Mouse (Mus musculus) cortical plate, adult 2 months (tissue): ENCODE data around the gene Rtn4ip1. TPM values are rescaled to one million over a fixed set of nuclear protein-coding genes. Genes with fewer than 3 reads are reported as not detected.

ENCODE experiments used
- H3K27ac ChIP-seq: fragments of 200-500 bp; 2 replicates; pipeline ENCODE4 v1.5.1; 2012; ENCODE audit warnings: low read length, control low read depth, inconsistent platforms; ENCODE audit not compliant: insufficient read depth
- H3K4me1 ChIP-seq: fragments of 200-500 bp; 2 replicates; pipeline ENCODE4 v1.6.1; 2011; ENCODE audit warnings: low read length; ENCODE audit not compliant: control insufficient read depth, insufficient read depth
- H3K4me3 ChIP-seq: fragments of 200-500 bp; 2 replicates; pipeline ENCODE4 v1.5.1; 2011; ENCODE audit warnings: mild to moderate bottlenecking, low read length, control low read depth; ENCODE audit not compliant: insufficient read depth
- CTCF ChIP-seq: fragments of 200-500 bp; IDR thresholded peaks from 2 replicates; pipeline ENCODE4 v1.5.1; 2011; ENCODE audit warnings: mild to moderate bottlenecking, control low read depth, low read length; ENCODE audit not compliant: insufficient read depth; ENCODE audit errors: extremely low read depth
- POLR2A ChIP-seq: fragments of 200-500 bp; IDR thresholded peaks from 2 replicates; pipeline ENCODE4 v1.6.1; 2011; ENCODE audit warnings: mild to moderate bottlenecking, low read length, control low read depth; ENCODE audit not compliant: insufficient read depth; ENCODE audit errors: extremely low read depth
- polyA plus RNA-seq: library from polyadenylated mRNA; depleted of rRNA; stranded (reverse); fragments of >200 nt; gene quantifications from 2 replicates; pipeline ENCODE4 v1.2.3, GENCODE M21; 2012; rRNA removed

Gene Rtn4ip1
- polyA plus RNA-seq, 1 experiment: 14.3 TPM

DNA sequence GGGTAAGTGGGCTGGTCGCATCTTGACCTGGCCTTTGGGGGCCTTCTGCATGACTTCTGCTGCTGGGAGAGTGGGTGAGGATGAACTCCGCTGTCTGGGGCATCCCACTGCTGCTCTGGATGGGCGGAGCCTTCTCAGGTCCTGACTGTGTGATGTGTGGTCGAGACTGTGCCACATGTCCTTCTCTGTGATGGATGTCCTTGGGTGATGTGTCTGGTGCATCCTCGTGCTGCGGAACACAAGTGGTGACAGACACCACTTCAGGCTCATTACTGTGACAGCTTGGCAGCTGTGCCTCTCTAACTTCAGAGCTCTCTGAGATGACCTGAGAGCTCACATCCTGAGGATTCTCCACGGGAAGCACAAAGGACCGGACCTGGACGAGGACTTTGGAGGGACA is 96.4 kb downstream of the Rtn4ip1 start:
- no peaks in the 10 kb centered on the region for H3K4me1 ChIP-seq

DNA sequence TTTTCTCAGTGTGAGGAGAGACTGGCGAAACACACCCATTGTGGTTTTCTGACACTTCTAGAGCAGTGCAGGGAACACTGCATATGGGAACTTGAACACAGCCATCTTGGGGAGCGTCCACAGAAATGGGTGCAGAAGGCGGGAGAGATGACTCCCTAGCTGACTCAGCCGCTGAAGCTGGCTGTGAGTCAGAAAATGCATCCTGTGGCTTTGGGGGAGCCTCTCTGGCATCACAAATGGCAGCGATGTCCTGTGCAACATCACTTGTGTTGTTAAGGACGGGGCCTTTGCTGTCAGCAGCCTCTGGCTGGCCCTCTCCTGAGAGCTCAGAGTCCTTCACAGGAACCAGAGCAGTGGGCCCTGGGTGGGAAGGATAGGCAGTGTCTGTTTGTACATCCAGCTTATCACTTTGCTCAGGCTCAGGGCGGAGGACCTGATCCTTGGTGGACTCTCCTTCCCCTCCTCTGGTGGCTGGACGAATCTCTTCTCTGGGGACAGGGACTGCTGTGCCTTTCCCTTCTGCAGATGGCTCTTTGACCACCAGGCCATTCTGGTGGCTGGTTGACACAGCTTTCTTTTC is 97.0 kb downstream of the Rtn4ip1 start:
- H3K4me1 ChIP-seq: no peaks in the 10 kb centered on the region
- no peak overlapping the region for H3K27ac ChIP-seq
- H3K4me3 ChIP-seq: no peak overlapping the region
- no peak for TF ChIP-seq CTCF

More for the DNA sequence above, 96.4 kb downstream of the Rtn4ip1 start:
- Histone ChIP-seq H3K4me3 (no peak overlapping the region), H3K27ac (no peak overlapping the region)
- TF ChIP-seq POLR2A: no peak
- TF ChIP-seq CTCF: no peak

DNA sequence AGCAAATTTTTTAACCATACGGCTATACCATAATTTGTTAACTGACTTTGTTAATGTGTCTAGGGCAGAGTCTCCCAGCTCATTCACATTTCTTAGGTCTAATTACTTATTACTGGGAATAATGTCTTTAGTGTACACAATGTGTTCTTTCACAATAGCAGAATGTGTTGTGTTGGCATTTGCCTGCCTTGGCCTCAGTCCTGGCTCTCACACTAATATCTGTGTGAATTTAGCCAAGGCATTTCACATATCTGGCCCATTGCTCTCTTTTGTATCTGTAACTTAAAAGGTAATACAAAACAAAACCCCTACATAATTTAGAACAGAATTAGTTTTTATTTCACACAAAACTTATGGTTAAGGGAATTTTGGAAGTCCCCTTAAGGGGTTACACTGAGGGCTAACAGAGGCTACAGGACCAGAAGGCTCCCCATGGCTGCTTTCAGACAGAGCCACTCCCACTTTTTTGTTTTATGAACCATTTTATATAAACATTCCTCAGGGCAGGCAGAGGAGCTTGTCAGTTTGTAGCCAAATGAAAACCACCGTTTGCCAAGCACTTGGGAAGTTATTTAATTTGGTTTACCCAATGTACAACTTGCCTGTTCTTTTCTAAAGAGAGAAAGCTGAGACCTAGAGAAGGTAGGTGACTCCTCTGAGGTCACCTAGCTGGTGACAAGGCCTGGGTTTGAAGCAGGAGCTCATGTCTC is 98.7 kb downstream of the Rtn4ip1 start:
- TF ChIP-seq CTCF: no peak
- TF ChIP-seq POLR2A: no peak
- H3K4me3 ChIP-seq: no peak overlapping the region

DNA sequence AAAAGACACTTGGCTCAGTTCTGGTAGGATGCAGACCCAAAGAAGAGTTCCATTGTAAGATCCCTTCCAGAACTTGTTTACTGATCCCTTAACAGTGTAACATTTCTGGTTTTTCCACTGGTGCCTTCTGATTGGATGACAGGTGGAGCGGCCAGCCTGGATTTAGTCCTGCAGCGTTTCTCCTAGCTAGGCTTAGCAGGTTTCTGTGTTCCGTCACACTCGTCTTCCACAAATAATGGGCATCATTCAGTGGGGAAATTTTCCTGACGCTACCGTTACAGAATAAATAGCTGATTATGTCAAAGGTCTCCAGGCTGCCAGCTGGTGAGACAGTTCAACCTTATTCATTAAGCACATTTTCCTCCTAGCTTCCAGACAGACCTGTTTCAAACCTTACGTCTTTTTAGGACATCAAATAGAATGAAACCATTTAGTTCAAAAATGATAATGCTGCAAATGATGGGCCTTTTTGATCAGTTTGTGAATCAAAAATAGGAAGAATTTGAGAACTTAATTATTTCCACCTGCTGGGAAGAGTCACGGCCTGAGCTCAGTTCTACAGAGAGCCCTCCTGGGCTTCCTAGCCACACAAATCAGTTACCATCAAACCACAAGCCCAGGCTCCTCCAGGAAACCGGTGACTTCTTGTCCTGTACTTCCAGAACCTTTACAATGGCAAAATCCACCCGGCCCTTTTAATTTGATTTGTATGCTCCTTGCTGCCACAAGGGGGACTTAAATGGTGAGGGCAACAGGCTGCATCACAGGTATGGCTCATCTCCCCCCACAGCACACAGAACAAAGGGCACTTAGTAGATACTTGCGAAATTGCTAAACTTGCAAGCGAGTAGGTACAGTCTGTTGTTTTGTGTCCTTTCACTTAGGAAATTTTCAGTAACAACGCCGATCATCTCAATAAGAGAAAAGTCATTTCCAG is 100.7 kb downstream of the Rtn4ip1 start:
- H3K27ac ChIP-seq: no peak overlapping the region

More for the DNA sequence above, 98.7 kb downstream of the Rtn4ip1 start:
- H3K27ac ChIP-seq: no peak overlapping the region
- no peaks in the 10 kb centered on the region for H3K4me1 ChIP-seq

DNA sequence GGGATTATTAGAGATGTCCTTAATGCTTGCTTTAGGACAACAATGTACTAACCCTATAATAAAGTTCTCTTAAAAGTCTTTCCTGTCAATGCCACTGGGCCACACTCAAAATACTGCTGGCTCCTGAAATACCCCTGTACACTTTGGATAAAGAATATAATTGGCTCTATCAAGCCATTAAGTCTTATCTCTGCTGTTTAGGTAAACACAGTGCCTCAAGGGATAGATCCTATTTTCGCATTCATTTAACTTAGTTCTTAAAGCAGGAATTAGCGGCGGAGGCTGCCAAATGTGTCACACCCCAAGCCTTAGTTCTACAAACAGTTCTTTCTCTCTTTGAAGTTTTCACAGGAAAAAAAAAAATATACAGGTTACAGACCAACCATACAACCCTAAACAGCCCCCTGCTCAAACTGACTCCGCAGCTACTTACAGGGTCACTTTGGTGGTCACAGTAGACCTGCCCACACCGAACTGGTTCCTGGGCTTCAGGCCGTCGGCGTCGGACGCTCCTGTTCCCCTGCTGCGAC is 101.5 kb downstream of the Rtn4ip1 start:
- Histone ChIP-seq H3K4me3 (peak overlapping the region; percentile 28; the same call in 1 of the 2 replicates), H3K27ac (no peak overlapping the region), H3K4me1 (no peaks in the 10 kb centered on the region)
- TF ChIP-seq POLR2A: no peak
- TF ChIP-seq CTCF: no peak

More for the DNA sequence above, 100.7 kb downstream of the Rtn4ip1 start:
- no peaks in the 10 kb centered on the region for H3K4me1 ChIP-seq
- no peak for TF ChIP-seq POLR2A
- TF ChIP-seq CTCF: peak; percentile 35; the same call in 1 of the 2 replicates
- H3K4me3 ChIP-seq: no peak overlapping the region

DNA sequence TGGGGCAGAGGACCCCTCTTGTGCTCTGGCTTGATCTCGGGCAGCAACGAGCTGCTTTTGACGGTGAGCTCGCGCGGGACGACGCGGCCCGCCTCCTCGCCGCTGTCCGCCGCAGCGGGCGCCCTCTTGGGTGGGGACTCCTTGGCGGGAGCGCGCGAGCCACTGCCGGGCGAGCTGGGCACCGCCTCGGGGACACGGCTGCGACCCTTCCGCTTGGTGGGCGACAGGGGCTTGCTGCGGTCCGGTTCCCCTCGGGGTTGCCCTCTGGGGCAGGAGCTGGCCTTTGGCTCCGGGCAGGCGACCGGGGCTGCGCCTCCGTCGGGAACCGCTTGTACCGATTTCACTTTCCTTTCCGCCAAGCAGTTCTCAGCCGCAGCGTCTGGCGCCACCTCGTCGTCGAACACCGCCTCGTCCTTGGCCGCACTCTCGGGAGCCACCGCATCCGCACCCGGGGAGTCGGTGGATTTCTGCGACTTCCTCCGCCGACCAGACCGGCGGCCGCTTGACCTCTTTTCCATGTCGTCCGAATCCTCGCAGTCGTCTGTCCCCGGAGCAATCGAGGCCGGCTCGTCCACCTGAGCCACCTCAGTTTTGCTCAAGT is 102.0 kb downstream of the Rtn4ip1 start:
- Histone ChIP-seq H3K4me1 (no peaks in the 10 kb centered on the region), H3K4me3 (peak overlapping the region; percentile 28; the same call in 1 of the 2 replicates), H3K27ac (no peak overlapping the region)
- no peak for TF ChIP-seq POLR2A
- no peak for TF ChIP-seq CTCF

DNA sequence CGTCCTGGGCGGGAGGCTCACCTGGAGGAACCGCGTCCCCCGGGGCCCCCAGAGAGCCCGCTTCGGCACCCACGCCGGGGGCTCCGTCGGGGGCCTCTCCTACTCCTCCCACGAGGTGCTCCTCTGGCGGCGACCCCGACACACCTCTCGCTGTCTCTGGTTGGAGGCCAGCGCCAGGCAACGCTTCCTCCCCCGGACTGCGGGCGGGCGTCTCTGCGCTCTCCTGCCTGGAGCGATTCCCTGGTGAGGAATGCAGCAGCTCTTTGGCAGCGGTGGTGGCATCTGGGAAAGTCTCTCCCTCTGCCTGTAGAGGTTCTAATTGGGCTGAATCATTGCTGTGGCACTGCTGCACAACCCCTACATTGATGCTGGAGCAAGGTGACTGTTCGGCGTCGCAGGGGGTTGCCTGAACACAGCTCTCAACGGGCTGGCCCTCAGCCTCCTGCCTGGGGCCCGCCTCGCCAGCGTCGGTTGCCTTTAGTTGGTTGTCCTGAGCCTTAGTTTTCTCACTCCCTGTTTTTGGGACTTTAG is 102.7 kb downstream of the Rtn4ip1 start:
- TF ChIP-seq CTCF: no peak
- TF ChIP-seq POLR2A: no peak
- no peak overlapping the region; the same call in 1 of the 2 replicates for H3K4me3 ChIP-seq
- H3K27ac ChIP-seq: no peak overlapping the region
- no peaks in the 10 kb centered on the region for H3K4me1 ChIP-seq

DNA sequence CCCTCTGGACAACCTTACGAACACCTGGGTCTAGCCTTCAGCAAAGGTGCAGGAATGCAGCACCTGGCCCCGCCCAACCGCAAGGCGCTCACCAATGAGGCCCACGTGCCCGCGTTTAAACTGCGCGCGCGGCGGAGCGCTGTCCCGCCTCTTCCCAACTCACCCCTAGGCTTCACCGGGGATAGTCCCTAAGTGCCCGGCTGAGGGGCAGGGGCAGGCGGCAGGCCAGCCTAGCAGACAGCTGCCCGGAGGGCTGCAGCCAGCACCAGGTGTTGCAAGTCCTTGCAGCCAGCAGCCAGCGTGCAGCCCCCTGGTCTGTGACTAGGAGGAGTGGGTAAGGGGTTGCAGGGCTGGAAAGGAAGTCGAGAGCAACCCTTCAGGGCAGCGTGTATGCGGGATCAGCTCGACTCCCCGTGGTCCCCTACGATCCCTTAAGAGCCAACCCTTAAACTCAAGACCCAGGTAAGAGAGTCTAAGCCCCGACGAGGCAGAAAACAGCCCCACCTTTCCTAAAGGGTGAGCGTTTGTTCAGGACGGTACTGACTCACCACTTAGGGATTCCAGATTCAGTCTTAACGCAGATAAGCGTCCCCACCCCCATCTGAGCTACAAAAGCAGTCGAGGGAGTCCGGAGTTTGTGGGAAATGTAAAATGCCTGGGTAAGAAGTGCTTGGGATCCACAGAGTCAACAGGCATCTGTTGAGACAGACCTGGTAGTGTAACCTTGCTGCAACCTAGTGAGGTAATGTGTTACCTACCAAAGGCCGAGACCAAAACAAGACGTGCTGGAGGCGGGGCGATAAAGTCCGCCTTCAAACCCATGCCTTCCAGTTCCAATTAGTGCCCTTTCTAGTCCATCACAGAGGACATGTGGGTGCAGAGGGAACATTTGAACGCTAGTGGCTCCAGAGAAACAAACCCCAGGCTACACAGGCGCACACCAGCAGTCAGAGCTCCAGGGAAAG is 104.4 kb downstream of the Rtn4ip1 start:
- no peak overlapping the region for H3K4me3 ChIP-seq
- no peak overlapping the region for H3K27ac ChIP-seq
- H3K4me1 ChIP-seq: no peaks in the 10 kb centered on the region
- TF ChIP-seq CTCF: no peak

Other genes with a start within 250 kb of the Rtn4ip1 start
- 18.9 and 19.2 TPM in 2 replicates for gene Qrsl1, start 62 bp upstream of the Rtn4ip1 start, polyA plus RNA-seq
- 0.40 TPM in 2 replicates for gene Crybg1, start 247.0 kb downstream of the Rtn4ip1 start, polyA plus RNA-seq